Mouse (Mus musculus) E14TG2a.4 (cell line): ENCODE measurements around the gene Zfp644.
"Not testable (repeated sequence)": the region's sequence is repeated elsewhere in the genome, so short reads cannot be mapped to it uniquely, and the experiment has no call there.

ENCODE experiments used
- H3K27me3 ChIP-seq: 2 replicates; pipeline ENCODE4 v1.6.1; 2014; ENCODE audit warnings: low read length, control low read depth; ENCODE audit not compliant: insufficient read depth
- H3K36me3 ChIP-seq: 2 replicates; pipeline ENCODE4 v1.6.1; 2014; ENCODE audit warnings: low read length, control low read depth; ENCODE audit not compliant: insufficient read depth
- H3K4me1 ChIP-seq: replicated peaks from 2 replicates; pipeline ENCODE4 v1.6.1; 2014; ENCODE audit warnings: low read depth, low read length, control low read depth
- H3K4me3 ChIP-seq: replicated peaks from 2 replicates; pipeline ENCODE4 v1.5.1; 2014; ENCODE audit warnings: mild to moderate bottlenecking, low read length
- H3K9me3 ChIP-seq: 2 replicates; pipeline ENCODE4 v1.6.1; 2014; ENCODE audit warnings: low read length, control low read depth
- CTCF ChIP-seq: conservative IDR thresholded peaks from 2 replicates; pipeline ENCODE4 v1.5.1; 2014; ENCODE audit warnings: low read length
- NANOG ChIP-seq: IDR thresholded peaks from 2 replicates; pipeline ENCODE4 v1.6.1; 2014; ENCODE audit warnings: borderline replicate concordance, low read length, mixed read lengths
- POU5F1 ChIP-seq: IDR thresholded peaks from 2 replicates; pipeline ENCODE4 v1.6.1; 2014; ENCODE audit warnings: low read length, borderline replicate concordance

Zfp644 gene

DNA sequence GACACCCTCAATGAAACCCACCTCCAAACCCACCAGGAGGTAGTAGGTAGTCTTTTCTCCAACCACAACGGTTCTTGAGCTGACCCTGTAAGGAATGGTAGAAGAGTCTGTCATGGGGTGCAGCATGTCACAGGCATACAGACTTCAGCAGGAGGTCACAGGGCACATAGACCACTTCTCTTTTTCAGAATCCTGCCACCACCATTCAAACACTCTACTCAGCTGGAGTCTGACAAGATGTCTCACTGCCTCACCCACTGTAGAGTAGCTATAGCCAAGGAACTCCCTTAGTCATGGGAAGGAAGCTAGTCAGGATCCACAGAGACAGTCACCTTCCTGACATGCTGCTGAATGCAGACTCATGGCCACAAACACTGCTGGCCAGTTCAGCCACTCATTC lies 17.4 kb downstream of the Zfp644 start:
- Histone ChIP-seq H3K4me3 (no peak overlapping the region), H3K27me3 (no peaks in the 10 kb centered on the region), H3K4me1 (peaks cover 11% of the 10 kb centered on the region; the same call in 1 of the 2 replicates), H3K36me3 (peaks cover 10% of the 10 kb centered on the region), H3K9me3 (no peaks in the 10 kb centered on the region)
- TF ChIP-seq CTCF: no peak
- no peak for TF ChIP-seq POU5F1
- no peak for TF ChIP-seq NANOG

DNA sequence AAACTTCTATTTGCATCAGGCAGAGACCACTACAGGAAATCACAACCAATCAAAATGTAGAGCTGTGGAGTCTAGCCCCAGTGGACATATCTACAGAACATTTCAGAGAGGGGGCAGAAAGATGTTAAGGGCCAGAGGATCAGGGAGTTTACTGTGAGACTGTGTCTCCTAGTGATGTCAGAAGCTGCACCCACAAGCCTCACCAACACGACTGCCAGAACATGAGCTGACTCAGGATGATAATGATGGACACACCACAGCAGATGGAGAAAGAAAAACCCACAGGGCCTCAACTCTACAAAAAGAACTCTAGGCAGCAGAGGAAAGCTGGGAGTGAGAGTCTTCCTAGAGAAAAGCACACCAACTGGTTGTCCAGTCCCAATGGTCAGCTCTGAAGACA lies 18.3 kb downstream of the Zfp644 start:
- not testable (repeated sequence) for H3K27me3 ChIP-seq, H3K36me3 ChIP-seq, H3K9me3 ChIP-seq, H3K4me3 ChIP-seq
- peaks cover 11% of the 10 kb centered on the region; the same call in 1 of the 2 replicates for H3K4me1 ChIP-seq

DNA sequence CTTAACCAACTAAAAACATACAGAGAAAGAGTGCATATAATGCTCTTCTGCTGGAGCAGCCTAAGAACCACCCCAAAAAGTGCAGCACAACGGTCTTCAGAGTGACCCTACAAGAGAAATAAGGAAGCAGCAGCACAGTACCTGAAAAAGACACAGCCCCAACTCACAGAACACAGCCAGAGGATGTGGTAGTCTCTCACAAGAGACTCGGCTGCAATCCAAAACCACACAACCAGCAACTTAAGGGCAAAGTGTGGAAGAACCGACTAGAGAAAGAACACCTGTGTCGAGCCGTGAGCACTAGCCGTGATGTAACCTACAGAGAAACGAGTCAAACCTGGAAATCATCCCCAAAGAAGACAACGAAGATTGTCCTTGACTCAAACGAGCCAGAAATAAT lies 20.3 kb downstream of the Zfp644 start:
- TF ChIP-seq NANOG (no peak), CTCF (no peak), POU5F1 (no peak)
- H3K36me3 ChIP-seq: peaks cover 10% of the 10 kb centered on the region
- H3K4me1 ChIP-seq: peaks cover 11% of the 10 kb centered on the region; the same call in 1 of the 2 replicates
- H3K4me3 ChIP-seq: no peak overlapping the region
- H3K27me3 ChIP-seq: no peaks in the 10 kb centered on the region
- no peaks in the 10 kb centered on the region for H3K9me3 ChIP-seq

DNA sequence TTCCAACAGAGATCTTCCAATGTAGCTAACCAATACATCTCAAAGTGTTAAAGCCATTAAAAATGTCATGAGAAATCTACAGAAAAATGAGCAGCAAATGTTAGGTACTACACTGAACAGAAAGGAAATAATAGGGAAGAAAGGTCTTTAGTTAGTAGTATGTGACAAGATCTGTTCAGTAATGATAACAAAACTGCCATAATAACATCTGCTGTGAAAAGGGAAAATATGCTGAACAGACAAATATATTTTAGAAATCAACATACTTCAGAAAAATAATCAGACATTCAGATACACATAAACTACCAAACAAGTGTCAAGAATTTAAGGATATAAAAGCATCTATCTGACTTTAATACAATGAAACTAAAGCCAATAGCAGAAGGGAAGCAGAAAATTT lies 24.5 kb downstream of the Zfp644 start:
- TF ChIP-seq NANOG (no peak), POU5F1 (no peak), CTCF (no peak)

DNA sequence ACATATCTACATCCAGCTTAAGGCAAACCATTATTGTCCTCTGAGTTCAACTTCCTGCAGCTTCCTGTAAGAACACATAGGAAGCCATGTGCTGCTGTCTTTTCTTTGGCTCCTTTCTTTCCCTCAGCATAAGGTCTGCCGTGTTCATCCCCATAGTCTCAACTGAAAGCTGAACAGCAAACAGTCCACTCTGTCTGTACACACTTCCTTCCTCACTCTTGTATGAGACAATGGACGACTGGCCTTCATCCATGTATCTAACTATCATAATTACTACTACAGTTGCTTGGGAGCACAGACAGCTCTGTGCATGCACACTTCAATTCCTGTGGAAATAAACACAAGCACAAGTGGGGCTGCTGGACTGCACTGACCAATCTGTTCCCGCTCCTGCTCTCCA lies 25.2 kb downstream of the Zfp644 start:
- H3K4me1 ChIP-seq: 0 out of 2 replicates have a peak, but pooled peaks cover 2% of the 10 kb centered on the region
- peaks cover 12% of the 10 kb centered on the region for H3K36me3 ChIP-seq
- H3K9me3 ChIP-seq: no peaks in the 10 kb centered on the region
- TF ChIP-seq CTCF: no peak
- no peak for TF ChIP-seq NANOG
- TF ChIP-seq POU5F1: no peak
- H3K4me3 ChIP-seq: no peak overlapping the region
- H3K27me3 ChIP-seq: no peaks in the 10 kb centered on the region

More for the DNA sequence above, 24.5 kb downstream of the Zfp644 start:
- Histone ChIP-seq H3K9me3 (no peaks in the 10 kb centered on the region), H3K36me3 (peaks cover 12% of the 10 kb centered on the region), H3K27me3 (no peaks in the 10 kb centered on the region), H3K4me1 (0 out of 2 replicates have a peak, but pooled peaks cover 7% of the 10 kb centered on the region), H3K4me3 (no peak overlapping the region)

DNA sequence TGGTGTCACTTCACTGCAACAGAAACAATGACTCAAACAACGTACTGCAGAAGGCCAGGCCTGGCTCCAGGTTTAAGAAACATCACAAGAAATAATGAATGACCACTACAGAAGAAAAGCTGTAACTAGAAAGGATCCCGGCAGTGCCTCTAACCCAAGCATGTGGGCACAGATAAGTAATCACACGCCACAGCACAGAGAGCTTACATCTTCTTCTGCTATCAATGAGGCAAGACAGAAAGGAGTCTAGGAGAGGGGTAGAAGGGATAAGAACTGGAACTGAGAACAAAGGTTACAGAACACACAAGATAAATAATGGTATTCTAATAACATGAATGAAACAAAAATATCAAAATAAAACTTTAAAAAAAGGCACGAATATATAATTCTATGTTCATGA lies 32.2 kb downstream of the Zfp644 start:
- TF ChIP-seq NANOG (no peak), CTCF (no peak), POU5F1 (no peak)
- H3K36me3 ChIP-seq: peaks cover 25% of the 10 kb centered on the region
- H3K4me1 ChIP-seq: no peaks in the 10 kb centered on the region
- H3K9me3 ChIP-seq: no peaks in the 10 kb centered on the region
- no peaks in the 10 kb centered on the region for H3K27me3 ChIP-seq
- no peak overlapping the region for H3K4me3 ChIP-seq

DNA sequence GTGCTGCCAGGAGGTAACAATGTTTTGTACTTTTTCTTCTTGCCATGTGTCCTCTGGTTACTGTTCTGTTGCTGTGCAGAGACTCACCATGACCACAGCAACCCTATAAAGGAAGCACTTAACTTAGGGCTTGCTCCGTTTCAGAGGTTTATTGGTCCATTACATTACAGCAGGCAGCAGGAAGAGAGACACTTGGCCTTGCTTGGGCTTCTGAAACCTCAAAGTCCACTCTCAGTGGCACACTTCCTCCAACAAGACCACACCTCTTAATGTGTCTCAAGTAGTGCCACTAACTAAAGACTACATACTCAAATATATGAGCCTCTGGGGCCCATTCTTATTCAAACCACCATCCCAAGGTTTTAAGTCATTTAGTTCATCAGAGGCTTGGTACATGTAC lies 36.2 kb downstream of the Zfp644 start:
- Histone ChIP-seq H3K4me1 (no peaks in the 10 kb centered on the region), H3K27me3 (no peaks in the 10 kb centered on the region), H3K4me3 (no peak overlapping the region), H3K9me3 (no peaks in the 10 kb centered on the region), H3K36me3 (peaks cover 46% of the 10 kb centered on the region)
- TF ChIP-seq CTCF: no peak
- no peak for TF ChIP-seq NANOG
- no peak for TF ChIP-seq POU5F1

DNA sequence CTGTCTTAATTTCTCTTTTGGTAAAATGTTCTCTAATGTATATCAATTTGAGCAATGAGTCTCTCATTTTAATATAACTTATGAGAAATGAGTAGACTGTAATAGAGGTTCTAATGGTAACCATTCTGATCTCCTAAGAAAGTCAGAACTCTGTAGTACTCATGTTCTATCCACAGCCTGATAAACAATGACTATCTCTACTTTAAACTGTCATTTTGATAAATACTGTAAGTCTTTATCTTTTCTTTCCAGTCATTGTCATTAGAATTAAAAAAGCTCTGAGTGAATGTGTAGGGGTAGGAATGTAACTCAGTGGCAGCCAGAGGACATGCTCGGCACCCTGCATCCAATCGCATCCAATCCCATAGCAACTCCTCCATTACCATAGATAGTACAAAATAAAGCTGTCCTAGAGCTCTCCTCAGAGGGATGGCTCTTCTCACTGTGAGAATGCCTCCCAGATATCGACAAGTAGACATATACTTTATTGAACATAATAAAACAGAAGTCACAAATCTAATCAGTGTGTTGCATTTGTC lies 44.2 kb downstream of the Zfp644 start:
- Histone ChIP-seq H3K36me3 (peaks cover 44% of the 10 kb centered on the region), H3K9me3 (no peaks in the 10 kb centered on the region), H3K4me3 (no peak overlapping the region), H3K4me1 (peaks cover 8% of the 10 kb centered on the region; the same call in 1 of the 2 replicates), H3K27me3 (no peaks in the 10 kb centered on the region)
- TF ChIP-seq NANOG: no peak
- no peak for TF ChIP-seq POU5F1
- TF ChIP-seq CTCF: no peak

DNA sequence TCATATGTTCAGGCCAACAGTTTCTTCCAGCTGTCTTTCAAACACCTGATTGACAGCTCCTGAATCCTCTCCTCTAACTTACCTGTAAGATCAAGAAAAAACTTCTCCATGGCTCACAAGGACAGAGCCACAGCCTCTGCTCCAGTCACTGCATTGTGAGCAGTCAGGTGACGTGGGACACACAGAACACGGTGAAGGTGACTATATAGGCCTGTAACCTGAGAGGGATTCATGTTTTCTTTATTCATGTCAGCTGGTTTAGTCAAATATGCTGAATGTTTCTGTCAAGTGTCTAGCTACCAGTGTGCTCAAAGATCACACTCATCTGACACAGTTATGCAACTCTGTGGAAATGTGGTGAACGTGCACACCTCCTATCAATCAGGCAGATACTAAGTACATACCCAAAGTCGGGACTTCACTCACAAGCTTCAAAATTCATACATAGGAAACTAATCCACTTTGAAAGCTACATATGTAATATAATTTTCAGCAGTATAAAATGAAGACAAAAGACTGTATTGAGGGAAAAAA lies 44.8 kb downstream of the Zfp644 start:
- Histone ChIP-seq H3K36me3 (peaks cover 38% of the 10 kb centered on the region), H3K4me3 (no peak overlapping the region), H3K4me1 (peaks cover 8% of the 10 kb centered on the region; the same call in 1 of the 2 replicates), H3K27me3 (no peaks in the 10 kb centered on the region), H3K9me3 (no peaks in the 10 kb centered on the region)
- TF ChIP-seq NANOG (no peak), CTCF (no peak), POU5F1 (no peak)
